Mouse (Mus musculus) testis, adult 2 months (tissue): ENCODE measurements at regions not wholly inside any gene's neighbourhood (a gene's known extent, or its start where the extent isn't known, plus 50 kb on each side); places are given as distances from the start of the nearest gene placed in this dataset.

Experiments
- CTCF ChIP-seq: fragments of 200-500 bp; IDR thresholded peaks from 2 replicates; pipeline ENCODE4 v1.5.1; 2012; ENCODE audit warnings: low read depth, mild to moderate bottlenecking, inconsistent platforms, low read length, moderate library complexity; ENCODE audit not compliant: control insufficient read depth, insufficient read depth, insufficient replicate concordance
- POLR2A ChIP-seq: fragments of 200-500 bp; IDR thresholded peaks from 2 replicates; pipeline ENCODE4 v1.6.1; 2012; ENCODE audit warnings: low read depth, mild to moderate bottlenecking, inconsistent platforms, low read length, moderate library complexity; ENCODE audit not compliant: control insufficient read depth

DNA sequence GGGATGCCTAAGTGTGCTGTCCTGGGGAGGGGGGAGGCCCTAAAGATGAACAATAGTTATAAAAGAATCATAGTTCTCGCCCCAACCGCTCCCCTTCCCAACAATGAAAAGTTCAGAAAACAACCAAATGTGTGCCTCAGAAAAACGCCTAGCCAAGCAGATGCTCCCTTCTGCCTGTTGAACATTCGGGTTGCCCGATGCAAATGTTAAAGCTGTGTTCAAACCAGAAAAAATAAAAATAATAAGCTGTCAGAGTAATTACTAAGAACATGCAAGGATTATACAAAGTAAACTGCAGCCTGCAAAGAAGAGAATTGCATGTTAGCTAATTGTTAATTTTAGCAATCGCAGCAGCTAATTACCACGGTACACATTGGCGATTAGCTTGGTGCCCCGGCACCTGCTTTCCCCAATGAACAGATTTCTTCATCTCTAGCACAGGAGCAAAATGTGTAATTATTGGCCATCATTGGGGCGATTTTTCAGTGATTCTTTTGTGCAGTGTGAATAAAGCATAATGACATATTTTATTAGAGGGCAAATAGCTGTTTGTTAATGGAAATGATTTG is 65.7 kb downstream of the Nkx2-1 start:
- TF ChIP-seq CTCF: no peak
- TF ChIP-seq POLR2A: no peak
